Comparison of ENCODE assay signal across 28 mouse cellular contexts in genomic region chr9:60876531-60876930, GRCm38 (mm10).
DNase-seq lines count a peak whose midpoint lies in the region; ATAC-seq and TF ChIP-seq lines count a peak whose summit lies in the region.
"Had no signal": no experiment of that assay in that cellular context is flagged by ENCODE, and none has a peak within 500 bp of the region (broad histone marks: within the 10 kb centered on the region; RNA-seq: fewer than 3 reads in every experiment).

No protein-coding gene starts in this region.

- H3K27ac ChIP-seq in cerebellum, adult 2 months (ENCODE audit: insufficient read depth, low read length), result no peak overlapping the region
- no peak overlapping the region for H3K27ac ChIP-seq in lung, embryonic 14.5 days (ENCODE audit: low read depth)
- no peak overlapping the region for H3K27ac ChIP-seq in midbrain, postnatal 0 days (ENCODE audit: low read depth, low read length)
- no peak overlapping the region for H3K27ac ChIP-seq in midbrain, embryonic 10.5 days (replicated peaks)
- no peak overlapping the region for H3K27ac ChIP-seq in embryonic facial prominence, embryonic 10.5 days (replicated peaks)
- H3K27ac ChIP-seq: embryonic facial prominence, embryonic 12.5 days; heart, adult 2 months; limb, embryonic 10.5 days; limb, embryonic 15.5 days; liver, embryonic 13.5 days had no signal

- H3K9ac ChIP-seq in lung, embryonic 14.5 days, result no peak overlapping the region
- H3K9ac ChIP-seq in midbrain, postnatal 0 days (replicated peaks; ENCODE audit: low read length, poor library complexity, severe bottlenecking), result no peak overlapping the region
- H3K9ac ChIP-seq: embryonic facial prominence, embryonic 12.5 days; heart, embryonic 12.5 days; limb, embryonic 15.5 days; liver, embryonic 13.5 days had no signal

- no peak overlapping the region for H3K4me2 ChIP-seq in lung, embryonic 14.5 days
- H3K4me2 ChIP-seq in midbrain, postnatal 0 days (ENCODE audit: low read depth, low read length, poor library complexity, severe bottlenecking), result no peak overlapping the region
- H3K4me2 ChIP-seq: embryonic facial prominence, embryonic 12.5 days; heart, embryonic 12.5 days; limb, embryonic 15.5 days; liver, embryonic 13.5 days had no signal

- H3K36me3 ChIP-seq in lung, embryonic 14.5 days (ENCODE audit: insufficient read depth), result peaks cover 47% of the 10 kb centered on the region
- no peaks in the 10 kb centered on the region for H3K36me3 ChIP-seq in midbrain, postnatal 0 days (ENCODE audit: insufficient read depth, low read length)
- H3K36me3 ChIP-seq in midbrain, embryonic 10.5 days, result peaks cover 57% of the 10 kb centered on the region
- peaks cover 63% of the 10 kb centered on the region for H3K36me3 ChIP-seq in embryonic facial prominence, embryonic 10.5 days (replicated peaks)
- H3K36me3 ChIP-seq: liver, embryonic 13.5 days had no signal

- no peak for ATAC-seq in lung, embryonic 14.5 days (ENCODE audit: insufficient read depth)
- no peak for ATAC-seq in midbrain, postnatal 0 days (ENCODE audit: low FRiP score)
- ATAC-seq: activated CD4-positive, CD25-positive, alpha-beta regulatory T cell, adult 4 months; intestine, embryonic 16.5 days had no signal

- no peaks in the 10 kb centered on the region for H3K27me3 ChIP-seq in cerebellum, adult 2 months (ENCODE audit: control insufficient read depth, insufficient read depth, low read length)
- H3K27me3 ChIP-seq in lung, embryonic 14.5 days (ENCODE audit: insufficient read depth, low read length), result no peaks in the 10 kb centered on the region
- no peaks in the 10 kb centered on the region for H3K27me3 ChIP-seq in midbrain, postnatal 0 days (ENCODE audit: insufficient read depth, low read length)
- no peaks in the 10 kb centered on the region for H3K27me3 ChIP-seq in midbrain, embryonic 10.5 days (ENCODE audit: low read depth, poor library complexity, severe bottlenecking)
- H3K27me3 ChIP-seq in embryonic facial prominence, embryonic 10.5 days (replicated peaks; ENCODE audit: low read depth, poor library complexity, severe bottlenecking), result no peaks in the 10 kb centered on the region
- H3K27me3 ChIP-seq: embryonic facial prominence, embryonic 12.5 days; heart, embryonic 12.5 days; limb, embryonic 15.5 days; liver, embryonic 13.5 days had no signal

- no peak for TF ChIP-seq CTCF in cerebellum, adult 2 months (IDR thresholded peaks at IDR 0.05; ENCODE audit: borderline replicate concordance, insufficient read depth, low read depth, low read length)
- no peak for TF ChIP-seq CTCF in lung, embryonic 14.5 days (IDR thresholded peaks at IDR 0.05; ENCODE audit: low read depth)
- peak; percentile 32; the same call in 1 of the 2 replicates for TF ChIP-seq CTCF in midbrain, postnatal 0 days (IDR thresholded peaks at IDR 0.05)

- DNase-seq in cerebellum, postnatal 10 days, result peak; percentile 40 to 44
- DNase-seq in cerebellum, adult 2 months, result no peak
- DNase-seq in lung, embryonic 14.5 days, result peak; percentile 21
- no peak for DNase-seq in lung, postnatal 10 days
- DNase-seq in midbrain, postnatal 0 days (ENCODE audit: low spot score), result peak; percentile 47
- DNase-seq in midbrain, embryonic 10.5 days (ENCODE audit: low spot score), result no peak
- no peak for DNase-seq in embryonic facial prominence, embryonic 10.5 days (ENCODE audit: low spot score)
- DNase-seq: adrenal gland, adult 2 months; adrenal gland, postnatal 36 days; cerebellum, adult 8-10 months; cerebellum, postnatal 36 days; heart, adult 2 months; kidney, adult 9 months; kidney, postnatal 10 days; layer of hippocampus, adult 9-11 months; liver, embryonic 13.5 days; lung, adult 18-20 months; lung, postnatal 14 days; retina, postnatal 1 day; right cerebral cortex, postnatal 25 days; spleen, adult 18-20 months; thymus, postnatal 14 days had no signal

- no peaks in the 10 kb centered on the region for H3K9me3 ChIP-seq in lung, embryonic 14.5 days (ENCODE audit: low read depth, low read length)
- H3K9me3 ChIP-seq in midbrain, postnatal 0 days (ENCODE audit: low read length), result no peaks in the 10 kb centered on the region
- no peaks in the 10 kb centered on the region for H3K9me3 ChIP-seq in midbrain, embryonic 10.5 days (replicated peaks)
- no peaks in the 10 kb centered on the region for H3K9me3 ChIP-seq in embryonic facial prominence, embryonic 10.5 days
- H3K9me3 ChIP-seq: embryonic facial prominence, embryonic 12.5 days; heart, embryonic 12.5 days; limb, embryonic 10.5 days; limb, embryonic 15.5 days; liver, embryonic 13.5 days had no signal

- no peak overlapping the region for H3K4me3 ChIP-seq in cerebellum, adult 2 months (replicated peaks; ENCODE audit: insufficient read depth, low read depth, low read length)
- H3K4me3 ChIP-seq in lung, embryonic 14.5 days (ENCODE audit: low read depth, low read length), result no peak overlapping the region
- no peak overlapping the region for H3K4me3 ChIP-seq in midbrain, postnatal 0 days (ENCODE audit: low read depth, low read length)
- H3K4me3 ChIP-seq in midbrain, embryonic 10.5 days, result no peak overlapping the region
- no peak overlapping the region for H3K4me3 ChIP-seq in embryonic facial prominence, embryonic 10.5 days
- H3K4me3 ChIP-seq: embryonic facial prominence, embryonic 12.5 days; heart, adult 2 months; heart, embryonic 12.5 days; limb, embryonic 10.5 days; limb, embryonic 15.5 days; liver, embryonic 13.5 days had no signal

- WGBS in cerebellum, adult 2 months, result 28% methylated on average over 8 of the region's 8 CpGs
- 53% methylated on average over 8 of the region's 8 CpGs for WGBS in lung, embryonic 14.5 days
- 25% methylated on average over 8 of the region's 8 CpGs for WGBS in midbrain, postnatal 0 days
- WGBS in midbrain, embryonic 10.5 days, result 86% methylated on average over 8 of the region's 8 CpGs
- WGBS in embryonic facial prominence, embryonic 10.5 days, result 86% methylated on average over 8 of the region's 8 CpGs

- H3K4me1 ChIP-seq in cerebellum, adult 2 months (ENCODE audit: control insufficient read depth, insufficient read depth, low read length), result no peaks in the 10 kb centered on the region
- H3K4me1 ChIP-seq in lung, embryonic 14.5 days (ENCODE audit: insufficient read depth), result no peaks in the 10 kb centered on the region
- H3K4me1 ChIP-seq in midbrain, postnatal 0 days (ENCODE audit: insufficient read depth, low read length), result no peaks in the 10 kb centered on the region; the same call in 1 of the 2 replicates
- H3K4me1 ChIP-seq in midbrain, embryonic 10.5 days, result peaks cover 23% of the 10 kb centered on the region; the same call in 1 of the 2 replicates
- H3K4me1 ChIP-seq in embryonic facial prominence, embryonic 10.5 days, result no peaks in the 10 kb centered on the region
- H3K4me1 ChIP-seq: embryonic facial prominence, embryonic 12.5 days; heart, embryonic 12.5 days; limb, embryonic 10.5 days; limb, embryonic 15.5 days; liver, embryonic 13.5 days had no signal

- no peak for TF ChIP-seq POLR2A in cerebellum, adult 2 months (IDR thresholded peaks at IDR 0.05; ENCODE audit: borderline replicate concordance, insufficient read depth, low read length)

Comparison
In these comparisons a context has a peak if more than half of its experiments do, and no peak if none do; other contexts are left out.
1. DNase-seq: peak in cerebellum, postnatal 10 days (2 of 2), lung, embryonic 14.5 days (single experiment) and midbrain, postnatal 0 days (single experiment); none in cerebellum, adult 2 months (0 of 2), lung, postnatal 10 days (single experiment), midbrain, embryonic 10.5 days (single experiment) and embryonic facial prominence, embryonic 10.5 days (single experiment).